Mouse (Mus musculus) macrophage (primary cell): ENCODE measurements around the gene Thbs4. TPM values are rescaled to one million over a fixed set of nuclear protein-coding genes. Genes with fewer than 3 reads are reported as not detected.
"Not testable (repeated sequence)": the region's sequence is repeated elsewhere in the genome, so short reads cannot be mapped to it uniquely, and the experiment has no call there.

Source experiments
- H3K27ac ChIP-seq: fragments of 350-480 bp; formaldehyde crosslinking; 2 replicates; pipeline ENCODE4 v1.9.0; 2021
- H3K36me3 ChIP-seq: fragments of 350-480 bp; formaldehyde crosslinking; 2 replicates; pipeline ENCODE4 v1.9.0; 2021; ENCODE audit errors: inconsistent target
- H3K4me3 ChIP-seq: fragments of 350-480 bp; formaldehyde crosslinking; 2 replicates; pipeline ENCODE4 v1.9.0; 2021; ENCODE audit errors: inconsistent target
- H3K79me2 ChIP-seq: fragments of 350-480 bp; formaldehyde crosslinking; 2 replicates; pipeline ENCODE4 v1.9.0; 2021; ENCODE audit errors: inconsistent target
- WGBS: methylation state at CpG from one replicate; pipeline ENCODE4 v1.1.7; 2026; ENCODE audit warnings: inconsistent platforms; ENCODE audit not compliant: missing documents; 5-methylcytosine and 5-hydroxymethylcytosine counted together
- polyA plus RNA-seq: library from polyadenylated mRNA; stranded (reverse); fragments of 250-400 nt; gene quantifications from 3 replicates; pipeline ENCODE4 v1.2.4, GENCODE M21; 2018; ENCODE audit warnings: inconsistent platforms
- total RNA-seq, 78 experiments: library from RNA; depleted of rRNA; stranded (reverse); fragments of 250-400 nt; gene quantifications; 1 replicate in 9 of 78; 2 replicates in 24 of 78; 3 replicates in 43 of 78; 4 replicates in 2 of 78; pipeline ENCODE4 v1.2.4; 2018; ENCODE audit warnings: inconsistent platforms in 56 of 78

Gene Thbs4
- under 1 TPM in 2 of 26 experiments, not detected in 24; 0.25 to 0.86 TPM for total RNA-seq (2018; cell fraction: chromatin; rRNA removed)
- total RNA-seq (2018; cell fraction: cytosol; rRNA removed): under 1 TPM in 1 of 26 experiments, not detected in 25; 0.10 TPM
- under 1 TPM in 2 of 26 experiments, not detected in 24; 0.13 to 0.24 TPM for total RNA-seq (2018; cell fraction: nucleus; rRNA removed)
- polyA plus RNA-seq: not detected in 3 replicates

- H3K4me3 ChIP-seq: no peak within 1 kb of the TSS
- no peaks in the 10 kb centered on the region for H3K79me2 ChIP-seq
- WGBS: 9% methylated on average over 43 of the region's 45 CpGs
- H3K27ac ChIP-seq: no peak within 1 kb of the TSS
- H3K36me3 ChIP-seq: no peaks in the 10 kb centered on the region
These were observed at the start of gene Thbs4 for GRCm38 (mm10) chr13:92794462-92795214. Gene Thbs4, minus strand, starts transcription at chr13:92794818.

- Histone ChIP-seq H3K79me2 (no peaks in the 10 kb centered on the region), H3K4me3 (no peak overlapping the region), H3K27ac (no peak overlapping the region), H3K36me3 (no peaks in the 10 kb centered on the region)
- 90% methylated on average over 4 of the region's 4 CpGs for WGBS
These were observed 38.5 kb upstream of the Thbs4 start for GRCm38 (mm10) chr13:92833162-92833561.

GRCm38 (mm10) chr13:92828820-92829219 lies 34.2 kb upstream of the Thbs4 start:
- no peak overlapping the region for H3K27ac ChIP-seq
- H3K36me3 ChIP-seq: no peaks in the 10 kb centered on the region
- no peaks in the 10 kb centered on the region for H3K79me2 ChIP-seq
- 18% methylated on average over 10 of the region's 10 CpGs for WGBS
- no peak overlapping the region for H3K4me3 ChIP-seq

- Histone ChIP-seq H3K36me3 (no peaks in the 10 kb centered on the region), H3K27ac (no peak overlapping the region), H3K79me2 (no peaks in the 10 kb centered on the region), H3K4me3 (no peak overlapping the region)
- WGBS: 94% methylated on average over 3 of the region's 3 CpGs
These were observed 22.7 kb upstream of the Thbs4 start for GRCm38 (mm10) chr13:92817357-92817756.

- no peaks in the 10 kb centered on the region for H3K36me3 ChIP-seq
- H3K79me2 ChIP-seq: no peaks in the 10 kb centered on the region
- H3K27ac ChIP-seq: no peak overlapping the region
- WGBS: 49% methylated on average over 5 of the region's 5 CpGs
- H3K4me3 ChIP-seq: no peak overlapping the region
These were observed 21.7 kb upstream of the Thbs4 start for GRCm38 (mm10) chr13:92816329-92816728.

- whole genome bisulfite sequencing: 93% methylated on average over 1 of the region's 1 CpGs
- not testable (repeated sequence) for H3K36me3 ChIP-seq, H3K79me2 ChIP-seq, H3K4me3 ChIP-seq, H3K27ac ChIP-seq
These were observed 16.0 kb upstream of the Thbs4 start for GRCm38 (mm10) chr13:92810592-92810991.

- WGBS: 74% methylated on average over 2 of the region's 3 CpGs
- H3K27ac ChIP-seq: no peak overlapping the region
- H3K36me3 ChIP-seq: no peaks in the 10 kb centered on the region
- no peak overlapping the region for H3K4me3 ChIP-seq
- H3K79me2 ChIP-seq: no peaks in the 10 kb centered on the region
These were observed 13.2 kb upstream of the Thbs4 start for GRCm38 (mm10) chr13:92807849-92808248.

GRCm38 (mm10) chr13:92806785-92807184 lies 12.2 kb upstream of the Thbs4 start:
- H3K79me2 ChIP-seq: no peaks in the 10 kb centered on the region
- no peak overlapping the region for H3K27ac ChIP-seq
- no peak overlapping the region for H3K4me3 ChIP-seq
- H3K36me3 ChIP-seq: no peaks in the 10 kb centered on the region

GRCm38 (mm10) chr13:92799306-92799925 lies 4.8 kb upstream of the Thbs4 start:
- WGBS: 94% methylated on average over 7 of the region's 7 CpGs
- H3K4me3 ChIP-seq: no peak overlapping the region
- H3K27ac ChIP-seq: no peak overlapping the region
- H3K36me3 ChIP-seq: no peaks in the 10 kb centered on the region
- H3K79me2 ChIP-seq: no peaks in the 10 kb centered on the region

GRCm38 (mm10) chr13:92798830-92799229 lies 4.2 kb upstream of the Thbs4 start:
- H3K79me2 ChIP-seq: no peaks in the 10 kb centered on the region
- no peak overlapping the region for H3K4me3 ChIP-seq
- WGBS: 75% methylated on average over 2 of the region's 2 CpGs
- no peak overlapping the region for H3K27ac ChIP-seq
- H3K36me3 ChIP-seq: no peaks in the 10 kb centered on the region

- Histone ChIP-seq H3K4me3 (no peak overlapping the region), H3K36me3 (no peaks in the 10 kb centered on the region), H3K79me2 (no peaks in the 10 kb centered on the region), H3K27ac (no peak overlapping the region)
- WGBS: 66% methylated on average over 8 of the region's 8 CpGs
These were observed 982 bp downstream of the Thbs4 start for GRCm38 (mm10) chr13:92793636-92794035.

GRCm38 (mm10) chr13:92791474-92791873 lies 3.1 kb downstream of the Thbs4 start:
- H3K27ac ChIP-seq: no peak overlapping the region
- H3K4me3 ChIP-seq: no peak overlapping the region
- WGBS: 62% methylated on average over 7 of the region's 7 CpGs
- H3K36me3 ChIP-seq: no peaks in the 10 kb centered on the region
- H3K79me2 ChIP-seq: no peaks in the 10 kb centered on the region

GRCm38 (mm10) chr13:92784311-92784710 lies 10.3 kb downstream of the Thbs4 start:
- no peaks in the 10 kb centered on the region for H3K36me3 ChIP-seq
- H3K27ac ChIP-seq: no peak overlapping the region
- H3K4me3 ChIP-seq: no peak overlapping the region
- H3K79me2 ChIP-seq: no peaks in the 10 kb centered on the region
- 85% methylated on average over 3 of the region's 3 CpGs for WGBS

- Histone ChIP-seq H3K27ac (no peak overlapping the region), H3K36me3 (no peaks in the 10 kb centered on the region), H3K4me3 (no peak overlapping the region), H3K79me2 (no peaks in the 10 kb centered on the region)
- WGBS: 99% methylated on average over 4 of the region's 4 CpGs
These were observed 11.1 kb downstream of the Thbs4 start for GRCm38 (mm10) chr13:92783551-92783950.

GRCm38 (mm10) chr13:92780927-92781326 lies 13.7 kb downstream of the Thbs4 start:
- no peak overlapping the region for H3K27ac ChIP-seq
- WGBS: 88% methylated on average over 8 of the region's 8 CpGs
- no peaks in the 10 kb centered on the region for H3K36me3 ChIP-seq
- no peak overlapping the region for H3K4me3 ChIP-seq
- H3K79me2 ChIP-seq: no peaks in the 10 kb centered on the region
